Mouse (Mus musculus) thymus, postnatal 14 days (tissue): ENCODE data around the gene Amigo2.

Experiments
- DNase-seq: peaks from one replicate; pipeline ENCODE4 v3.0.0; 2021

The Amigo2 gene

GRCm38 (mm10) chr15:97246911-97247790, at the start of gene Amigo2, which contains the start of gene Pced1b:
TSS of gene Amigo2 (minus strand) at chr15:97247287.
TSS of gene Pced1b (plus strand) at chr15:97247107.
- peak; percentile 72 for DNase-seq

GRCm38 (mm10) chr15:97291291-97292050, 44.4 kb upstream of the Amigo2 start:
- no peak for DNase-seq

GRCm38 (mm10) chr15:97290351-97290750, 43.3 kb upstream of the Amigo2 start:
- DNase-seq = no peak

- DNase-seq = no peak
Observed at GRCm38 (mm10) chr15:97289176-97289575, 42.1 kb upstream of the Amigo2 start.

GRCm38 (mm10) chr15:97288690-97289089, 41.6 kb upstream of the Amigo2 start:
- no peak for DNase-seq

- no peak for DNase-seq
Observed at GRCm38 (mm10) chr15:97287436-97288143, 40.5 kb upstream of the Amigo2 start.

GRCm38 (mm10) chr15:97286731-97287130, 39.6 kb upstream of the Amigo2 start:
- DNase-seq = no peak

- no peak for DNase-seq
Observed at GRCm38 (mm10) chr15:97285665-97286212, 38.7 kb upstream of the Amigo2 start.

GRCm38 (mm10) chr15:97284201-97284600, 37.1 kb upstream of the Amigo2 start:
- DNase-seq = no peak

- no peak for DNase-seq
Observed at GRCm38 (mm10) chr15:97282572-97282881, 35.4 kb upstream of the Amigo2 start.

GRCm38 (mm10) chr15:97281712-97282571, 34.9 kb upstream of the Amigo2 start:
- no peak for DNase-seq

- no peak for DNase-seq
Observed at GRCm38 (mm10) chr15:97280776-97281175, 33.7 kb upstream of the Amigo2 start.

- DNase-seq = no peak
Observed at GRCm38 (mm10) chr15:97280131-97280530, 33.0 kb upstream of the Amigo2 start.

GRCm38 (mm10) chr15:97278340-97278948, 31.4 kb upstream of the Amigo2 start:
- DNase-seq = no peak

GRCm38 (mm10) chr15:97277328-97277727, 30.2 kb upstream of the Amigo2 start:
- no peak for DNase-seq

GRCm38 (mm10) chr15:97276660-97277153, 29.6 kb upstream of the Amigo2 start:
- no peak for DNase-seq

- no peak for DNase-seq
Observed at GRCm38 (mm10) chr15:97275626-97276395, 28.7 kb upstream of the Amigo2 start.

- DNase-seq = no peak
Observed at GRCm38 (mm10) chr15:97272831-97273230, 25.7 kb upstream of the Amigo2 start.

- DNase-seq = no peak
Observed at GRCm38 (mm10) chr15:97271985-97272697, 25.1 kb upstream of the Amigo2 start.
